Mouse (Mus musculus): Measurements from ENCODE around the gene Hist2h2be. TPM values are rescaled to one million over a fixed set of nuclear protein-coding genes. Genes with fewer than 3 reads are reported as not detected.
A peak's percentile ranks its signal among the peaks of the same experiment; 100 is the strongest.
"Not testable (repeated sequence)": the region's sequence is repeated elsewhere in the genome, so short reads cannot be mapped to it uniquely, and the experiment has no call there.

Hist2h2be gene
- 11.1 and 16.9 TPM in 2 replicates for polyA plus RNA-seq (2015; fragmentation: Nextera tagmentation; extraction: Ambion mirVana)

DNA sequence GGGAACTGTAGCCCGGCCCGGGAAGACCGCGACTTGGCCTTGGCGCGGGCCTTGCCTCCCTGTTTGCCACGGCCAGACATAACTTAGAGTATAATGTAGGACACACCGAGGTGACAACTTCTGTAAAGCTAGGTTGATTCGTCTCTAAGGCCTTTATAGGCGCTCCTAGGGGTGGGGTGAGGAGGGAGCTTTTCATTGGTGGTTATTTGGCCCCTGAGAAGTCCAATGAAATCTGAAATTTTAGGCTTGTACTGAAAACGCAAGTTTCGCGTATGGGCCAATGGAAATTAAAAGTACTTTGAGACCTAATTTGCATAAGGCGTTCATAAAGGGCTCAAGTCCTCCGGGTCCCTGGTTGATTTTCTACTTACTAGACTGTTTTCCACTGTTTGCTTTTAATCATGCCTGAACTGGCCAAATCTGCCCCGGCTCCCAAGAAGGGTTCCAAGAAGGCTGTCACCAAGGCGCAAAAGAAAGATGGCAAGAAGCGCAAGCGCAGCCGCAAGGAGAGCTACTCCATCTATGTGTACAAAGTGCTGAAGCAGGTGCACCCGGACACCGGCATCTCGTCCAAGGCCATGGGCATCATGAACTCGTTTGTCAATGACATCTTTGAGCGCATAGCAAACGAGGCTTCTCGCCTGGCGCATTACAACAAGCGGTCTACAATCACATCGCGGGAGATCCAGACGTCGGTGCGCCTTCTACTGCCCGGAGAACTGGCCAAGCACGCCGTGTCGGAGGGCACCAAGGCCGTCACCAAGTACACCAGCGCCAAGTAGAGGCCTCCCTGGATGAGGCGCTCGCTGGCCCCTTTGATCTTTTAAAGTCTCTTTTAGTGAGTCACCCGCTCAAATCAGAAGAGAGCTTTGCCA is at the start of gene Hist2h2be, which contains the start of gene Hist2h2ac:
Gene Hist2h2be, plus strand, starts transcription at position 355 of the 875 bp plus-strand sequence.
Gene Hist2h2ac, minus strand, starts transcription at position 116 of the 875 bp plus-strand sequence.
- Histone ChIP-seq H3K4me3 (ENCODE audit: low read length) (peak within 1 kb of the TSS; percentile 72), H3K9me3 (ENCODE audit: low read length) (no peaks in the 10 kb centered on the region), H3K27ac (ENCODE audit: low read length) (peak within 1 kb of the TSS; percentile 100), H3K36me3 (ENCODE audit: insufficient read depth, low read length) (no peaks in the 10 kb centered on the region), H3K9ac (replicated peaks; ENCODE audit: low read length) (peak within 1 kb of the TSS; percentile 89), H3K4me2 (replicated peaks; ENCODE audit: low read depth, low read length) (peak within 1 kb of the TSS; percentile 77), H3K27me3 (ENCODE audit: insufficient read depth, low read length) (no peaks in the 10 kb centered on the region), H3K4me1 (ENCODE audit: insufficient read depth, low read length) (peaks cover 49% of the 10 kb centered on the region)
- under 1% methylated on average over 43 of the region's 43 CpGs for WGBS
- peak; percentile 94 for ATAC-seq (ENCODE audit: low FRiP score, low TSS enrichment)

- Histone ChIP-seq H3K27me3 (ENCODE audit: insufficient read depth, low read length) (no peaks in the 10 kb centered on the region), H3K9ac (replicated peaks; ENCODE audit: low read length) (peak overlapping the region; percentile 93), H3K4me1 (ENCODE audit: insufficient read depth, low read length) (peaks cover 27% of the 10 kb centered on the region), H3K9me3 (ENCODE audit: low read length) (no peaks in the 10 kb centered on the region), H3K36me3 (ENCODE audit: insufficient read depth, low read length) (peaks cover 34% of the 10 kb centered on the region), H3K4me2 (replicated peaks; ENCODE audit: low read depth, low read length) (peak overlapping the region; percentile 75), H3K4me3 (ENCODE audit: low read length) (peak overlapping the region; percentile 89), H3K27ac (ENCODE audit: low read length) (peak overlapping the region; percentile 98)
- WGBS: 13% methylated on average over 18 of the region's 18 CpGs
- ATAC-seq (ENCODE audit: low FRiP score, low TSS enrichment): peak; percentile 14
Measured at GRCm38 (mm10) chr3:96171583-96172196, 49.2 kb upstream of the Hist2h2be start.

DNA sequence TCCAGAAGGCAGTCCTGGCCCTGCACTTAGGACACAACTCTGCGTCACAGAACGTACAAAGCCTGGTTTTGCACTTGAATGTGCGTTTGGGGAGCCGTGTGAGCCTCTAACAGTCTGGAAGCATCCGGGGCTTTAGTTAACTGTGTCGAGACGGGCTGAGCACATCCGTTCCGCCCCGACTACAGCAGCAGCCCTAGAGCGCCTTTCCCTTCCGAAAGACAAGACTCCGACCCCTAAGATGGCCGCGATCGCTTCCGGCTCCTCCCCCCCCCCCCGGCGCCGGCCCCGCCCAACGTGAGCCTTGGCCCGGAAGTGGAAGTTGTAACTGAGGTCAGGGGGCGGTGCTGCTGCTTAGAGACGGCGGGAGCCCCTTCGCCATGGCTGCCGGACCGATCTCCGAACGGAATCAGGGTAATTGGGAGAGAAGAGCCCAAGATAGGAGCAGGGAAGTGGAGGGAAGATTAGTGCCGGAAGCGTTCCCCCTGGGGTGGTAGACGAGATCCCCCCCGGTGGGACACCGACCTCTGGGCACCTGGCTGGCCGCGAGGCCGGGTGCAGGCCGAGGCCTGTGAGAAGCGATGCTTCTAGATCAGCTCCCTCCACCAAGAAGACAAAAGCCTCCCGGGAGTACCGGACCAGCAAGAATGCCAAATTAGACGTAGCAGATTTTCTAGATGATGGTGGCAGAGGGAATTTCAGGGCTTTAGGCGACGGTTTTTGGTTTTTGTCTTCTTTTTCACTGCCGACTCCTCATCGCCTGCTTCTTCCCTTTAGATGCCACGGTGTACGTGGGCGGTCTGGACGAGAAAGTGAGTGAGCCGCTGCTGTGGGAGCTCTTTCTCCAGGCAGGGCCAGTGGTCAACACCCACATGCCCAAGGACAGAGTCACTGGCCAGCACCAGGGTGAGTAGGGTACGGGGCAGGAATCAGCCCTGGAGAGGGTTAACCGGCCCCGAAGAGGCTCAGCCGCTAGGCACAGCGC is 48.4 kb upstream of the Hist2h2be start, which contains the start of gene Sf3b4:
Gene Sf3b4, plus strand, starts transcription at position 136 of the 982 bp plus-strand sequence.
- peak within 1 kb of the TSS; percentile 98 for H3K27ac ChIP-seq (ENCODE audit: low read length)
- H3K4me3 ChIP-seq (ENCODE audit: low read length): peak within 1 kb of the TSS; percentile 89
- H3K36me3 ChIP-seq (ENCODE audit: insufficient read depth, low read length): peaks cover 37% of the 10 kb centered on the region
- peaks cover 27% of the 10 kb centered on the region for H3K4me1 ChIP-seq (ENCODE audit: insufficient read depth, low read length)
- peak; percentile 93 for ATAC-seq (ENCODE audit: low FRiP score, low TSS enrichment)
- peak within 1 kb of the TSS; percentile 93 for H3K4me2 ChIP-seq (replicated peaks; ENCODE audit: low read depth, low read length)
- WGBS: under 1% methylated on average over 58 of the region's 58 CpGs
- no peaks in the 10 kb centered on the region for H3K9me3 ChIP-seq (ENCODE audit: low read length)
- H3K27me3 ChIP-seq (ENCODE audit: insufficient read depth, low read length): no peaks in the 10 kb centered on the region
- peak within 1 kb of the TSS; percentile 93 for H3K9ac ChIP-seq (replicated peaks; ENCODE audit: low read length)

GRCm38 (mm10) chr3:96173185-96173584 is 47.7 kb upstream of the Hist2h2be start:
- no peak for ATAC-seq (ENCODE audit: low FRiP score, low TSS enrichment)
- Histone ChIP-seq H3K4me3 (ENCODE audit: low read length) (peak overlapping the region; percentile 89), H3K9me3 (ENCODE audit: low read length) (no peaks in the 10 kb centered on the region), H3K27me3 (ENCODE audit: insufficient read depth, low read length) (no peaks in the 10 kb centered on the region), H3K36me3 (ENCODE audit: insufficient read depth, low read length) (peaks cover 43% of the 10 kb centered on the region), H3K9ac (replicated peaks; ENCODE audit: low read length) (peak overlapping the region; percentile 93), H3K27ac (ENCODE audit: low read length) (0 out of 2 replicates have a peak overlapping the region, but pooled peaks have one; percentile 98), H3K4me1 (ENCODE audit: insufficient read depth, low read length) (peaks cover 27% of the 10 kb centered on the region), H3K4me2 (replicated peaks; ENCODE audit: low read depth, low read length) (peak overlapping the region; percentile 93)
- WGBS: 36% methylated on average over 7 of the region's 7 CpGs

GRCm38 (mm10) chr3:96174042-96174441 is 46.9 kb upstream of the Hist2h2be start:
- not testable (repeated sequence) for H3K4me2 ChIP-seq (replicated peaks; ENCODE audit: low read depth, low read length); H3K27ac ChIP-seq (ENCODE audit: low read length); H3K9me3 ChIP-seq (ENCODE audit: low read length); H3K27me3 ChIP-seq (ENCODE audit: insufficient read depth, low read length); H3K4me3 ChIP-seq (ENCODE audit: low read length); H3K9ac ChIP-seq (replicated peaks; ENCODE audit: low read length); ATAC-seq (ENCODE audit: low FRiP score, low TSS enrichment)
- H3K36me3 ChIP-seq (ENCODE audit: insufficient read depth, low read length): peaks cover 44% of the 10 kb centered on the region
- WGBS: 91% methylated on average over 4 of the region's 4 CpGs
- H3K4me1 ChIP-seq (ENCODE audit: insufficient read depth, low read length): peaks cover 27% of the 10 kb centered on the region

DNA sequence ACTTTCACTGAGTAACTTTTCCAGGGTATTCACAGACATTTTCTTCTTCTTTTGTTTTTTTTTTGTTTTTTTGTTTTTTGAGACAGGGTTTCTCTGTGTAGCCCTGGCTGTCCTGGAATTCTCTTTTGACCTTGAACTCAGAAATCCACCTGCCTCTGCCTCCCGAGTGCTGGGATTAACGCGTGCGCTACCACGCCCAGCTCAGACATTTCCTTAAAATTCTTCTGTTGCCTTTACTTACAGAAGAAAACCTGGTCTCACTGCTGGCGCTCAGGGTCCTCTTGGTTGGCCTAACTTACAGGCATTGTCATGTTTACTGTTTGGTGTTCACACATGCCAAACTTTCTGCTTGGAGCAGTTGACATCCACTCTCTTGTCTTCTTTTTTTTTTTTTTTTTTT is 45.7 kb upstream of the Hist2h2be start:
- ATAC-seq (ENCODE audit: low FRiP score, low TSS enrichment): no peak
- H3K27me3 ChIP-seq (ENCODE audit: insufficient read depth, low read length): no peaks in the 10 kb centered on the region
- H3K4me1 ChIP-seq (ENCODE audit: insufficient read depth, low read length): peaks cover 26% of the 10 kb centered on the region
- no peak overlapping the region for H3K4me3 ChIP-seq (ENCODE audit: low read length)
- H3K27ac ChIP-seq (ENCODE audit: low read length): no peak overlapping the region
- 95% methylated on average over 6 of the region's 6 CpGs for WGBS
- H3K4me2 ChIP-seq (replicated peaks; ENCODE audit: low read depth, low read length): no peak overlapping the region
- H3K9me3 ChIP-seq (ENCODE audit: low read length): no peaks in the 10 kb centered on the region
- H3K36me3 ChIP-seq (ENCODE audit: insufficient read depth, low read length): peaks cover 44% of the 10 kb centered on the region
- H3K9ac ChIP-seq (replicated peaks; ENCODE audit: low read length): no peak overlapping the region

GRCm38 (mm10) chr3:96178427-96178826 is 42.5 kb upstream of the Hist2h2be start:
- peaks cover 44% of the 10 kb centered on the region for H3K36me3 ChIP-seq (ENCODE audit: insufficient read depth, low read length)
- H3K27ac ChIP-seq (ENCODE audit: low read length): no peak overlapping the region
- ATAC-seq (ENCODE audit: low FRiP score, low TSS enrichment): no peak

DNA sequence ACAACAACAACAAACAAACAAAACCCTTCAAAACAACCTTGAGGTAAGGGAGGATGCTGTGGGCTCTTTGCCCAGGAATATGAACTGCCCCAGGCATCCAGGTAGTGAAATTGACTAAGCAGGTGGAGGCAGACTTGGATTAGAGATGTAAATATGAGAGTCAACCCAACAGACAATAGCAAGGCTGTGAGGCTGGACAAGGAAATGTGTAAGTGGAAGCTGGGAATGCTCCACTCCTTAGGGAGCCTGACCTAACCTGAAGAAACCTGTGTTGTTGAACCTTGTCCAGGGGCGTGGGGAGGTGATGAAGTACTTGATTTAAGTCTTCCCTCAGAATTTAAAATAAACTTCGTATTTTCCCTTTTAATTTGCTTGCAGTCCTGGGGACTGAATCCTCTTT is 42.0 kb upstream of the Hist2h2be start:
- Histone ChIP-seq H3K27ac (ENCODE audit: low read length) (no peak overlapping the region), H3K27me3 (ENCODE audit: insufficient read depth, low read length) (no peaks in the 10 kb centered on the region), H3K9ac (replicated peaks; ENCODE audit: low read length) (no peak overlapping the region), H3K36me3 (ENCODE audit: insufficient read depth, low read length) (peaks cover 44% of the 10 kb centered on the region), H3K4me2 (replicated peaks; ENCODE audit: low read depth, low read length) (no peak overlapping the region), H3K4me3 (ENCODE audit: low read length) (no peak overlapping the region), H3K4me1 (ENCODE audit: insufficient read depth, low read length) (peaks cover 27% of the 10 kb centered on the region), H3K9me3 (ENCODE audit: low read length) (no peaks in the 10 kb centered on the region)
- no peak for ATAC-seq (ENCODE audit: low FRiP score, low TSS enrichment)
- WGBS: 85% methylated on average over 2 of the region's 2 CpGs

More at GRCm38 (mm10) chr3:96178427-96178826, 42.5 kb upstream of the Hist2h2be start:
- Histone ChIP-seq H3K4me3 (ENCODE audit: low read length) (no peak overlapping the region), H3K27me3 (ENCODE audit: insufficient read depth, low read length) (no peaks in the 10 kb centered on the region), H3K4me1 (ENCODE audit: insufficient read depth, low read length) (peaks cover 30% of the 10 kb centered on the region), H3K9ac (replicated peaks; ENCODE audit: low read length) (no peak overlapping the region), H3K4me2 (replicated peaks; ENCODE audit: low read depth, low read length) (no peak overlapping the region), H3K9me3 (ENCODE audit: low read length) (no peaks in the 10 kb centered on the region)
- WGBS: 97% methylated on average over 4 of the region's 4 CpGs

- Histone ChIP-seq H3K9me3 (ENCODE audit: low read length) (no peaks in the 10 kb centered on the region), H3K36me3 (ENCODE audit: insufficient read depth, low read length) (peaks cover 37% of the 10 kb centered on the region), H3K27ac (ENCODE audit: low read length) (no peak overlapping the region), H3K4me2 (replicated peaks; ENCODE audit: low read depth, low read length) (no peak overlapping the region), H3K9ac (replicated peaks; ENCODE audit: low read length) (no peak overlapping the region), H3K4me3 (ENCODE audit: low read length) (no peak overlapping the region), H3K4me1 (ENCODE audit: insufficient read depth, low read length) (peaks cover 21% of the 10 kb centered on the region), H3K27me3 (ENCODE audit: insufficient read depth, low read length) (no peaks in the 10 kb centered on the region)
- 68% methylated on average over 4 of the region's 4 CpGs for WGBS
- ATAC-seq (ENCODE audit: low FRiP score, low TSS enrichment): no peak
Measured at GRCm38 (mm10) chr3:96179531-96179930, 41.4 kb upstream of the Hist2h2be start.
